Mouse (Mus musculus) monocyte, adult 5-6 weeks (primary cell): ENCODE measurements around the gene A730046J19Rik. TPM values are rescaled to one million over a fixed set of nuclear protein-coding genes. Genes with fewer than 3 reads are reported as not detected.

Source experiments
- ATAC-seq: fragments of 153-309, 156-312 bp; replicated peaks from 2 replicates; pipeline ENCODE4 v1.8.0; 2017; ENCODE audit warnings: mild to moderate bottlenecking; ENCODE audit not compliant: low TSS enrichment, insufficient number of reproducible peaks, severe bottlenecking, poor library complexity, low FRiP score
- total RNA-seq: library from RNA; stranded (forward); fragments of 200-1000, 200-491, 200-594 nt; gene quantifications from 3 replicates; pipeline ENCODE4 v1.2.3, GENCODE M21; 2017

Gene A730046J19Rik
- not detected in 3 replicates for total RNA-seq

- ATAC-seq: no peak
Measured at GRCm38 (mm10) chrX:144153523-144153922, at the start of gene A730046J19Rik. Gene A730046J19Rik (plus strand): TSS chrX:144153695.

GRCm38 (mm10) chrX:144104619-144105416, 48.7 kb upstream of the A730046J19Rik start:
- no peak for ATAC-seq

GRCm38 (mm10) chrX:144136281-144136680, 17.2 kb upstream of the A730046J19Rik start:
- no peak for ATAC-seq

- ATAC-seq: no peak
Measured at GRCm38 (mm10) chrX:144149987-144150386, 3.5 kb upstream of the A730046J19Rik start.

GRCm38 (mm10) chrX:144154111-144154510, 616 bp downstream of the A730046J19Rik start:
- ATAC-seq: no peak

- ATAC-seq: no peak
Measured at GRCm38 (mm10) chrX:144162936-144163335, 9.4 kb downstream of the A730046J19Rik start.

Other genes with a start within 250 kb of the A730046J19Rik start
- gene Dcx, start 220.4 kb upstream of the A730046J19Rik start, total RNA-seq: under 0.01 TPM in 1 of 3 replicates, not detected in the others
- gene Alg13, start 164.1 kb downstream of the A730046J19Rik start, total RNA-seq: 12.1 to 20.9 TPM (median 16.4 TPM) in 3 replicates